Mouse (Mus musculus) ES-CJ7 (cell line): ENCODE measurements around the gene Tdrd6.
A peak's percentile ranks its signal among the peaks of the same experiment; 100 is the strongest.

ENCODE experiments used
- DNase-seq: peaks from one replicate; pipeline ENCODE4 v3.0.0; 2011; ENCODE audit warnings: low read depth, low spot score

Tdrd6 gene

GRCm38 (mm10) chr17:43619156-43619555, 10.9 kb downstream of the Tdrd6 start:
- no peak for DNase-seq

GRCm38 (mm10) chr17:43612221-43612620, 17.9 kb downstream of the Tdrd6 start:
- no peak for DNase-seq

- DNase-seq, result peak; percentile 64
Observed at GRCm38 (mm10) chr17:43611586-43611985, 18.5 kb downstream of the Tdrd6 start.

GRCm38 (mm10) chr17:43606704-43607103, 23.4 kb downstream of the Tdrd6 start:
- peak; percentile 72 for DNase-seq

- no peak for DNase-seq
Observed at GRCm38 (mm10) chr17:43598706-43599105, 31.4 kb downstream of the Tdrd6 start.

GRCm38 (mm10) chr17:43597742-43598141, 32.4 kb downstream of the Tdrd6 start:
- no peak for DNase-seq

- peak; percentile 55 for DNase-seq
Observed at GRCm38 (mm10) chr17:43592296-43593291, 37.5 kb downstream of the Tdrd6 start.

- no peak for DNase-seq
Observed at GRCm38 (mm10) chr17:43590531-43590930, 39.6 kb downstream of the Tdrd6 start.

GRCm38 (mm10) chr17:43589750-43590149, 40.3 kb downstream of the Tdrd6 start:
- no peak for DNase-seq

GRCm38 (mm10) chr17:43587278-43587677, 42.8 kb downstream of the Tdrd6 start:
- no peak for DNase-seq

GRCm38 (mm10) chr17:43584771-43585170, 45.3 kb downstream of the Tdrd6 start:
- DNase-seq, result no peak

- DNase-seq, result no peak
Observed at GRCm38 (mm10) chr17:43581012-43581467, 49.1 kb downstream of the Tdrd6 start.

GRCm38 (mm10) chr17:43580456-43580855, 49.6 kb downstream of the Tdrd6 start:
- DNase-seq, result no peak

- DNase-seq, result no peak
Observed at GRCm38 (mm10) chr17:43573624-43574073, 56.5 kb downstream of the Tdrd6 start.

- no peak for DNase-seq
Observed at GRCm38 (mm10) chr17:43569287-43569686, 60.8 kb downstream of the Tdrd6 start.

- peak; percentile 38 for DNase-seq
Observed at GRCm38 (mm10) chr17:43567992-43568888, 61.9 kb downstream of the Tdrd6 start, which contains the start of gene Pla2g7. TSS of gene Pla2g7 (plus strand) at chr17:43568098.

GRCm38 (mm10) chr17:43567593-43567991, 62.5 kb downstream of the Tdrd6 start:
- DNase-seq, result peak; percentile 12
